Mouse (Mus musculus): ENCODE measurements around the gene Cby1. TPM values are rescaled to one million over a fixed set of nuclear protein-coding genes. Genes with fewer than 3 reads are reported as not detected.

Cby1 gene
- 12.5 and 14.7 TPM in 2 replicates for polyA plus RNA-seq (2012; ENCODE audit: insufficient read depth, insufficient read length, missing spikeins)

- TF ChIP-seq CTCF (IDR thresholded peaks at IDR 0.05; ENCODE audit: low read depth, low read length) (no peak), POLR2A (IDR thresholded peaks at IDR 0.05; ENCODE audit: borderline replicate concordance, low read depth, low read length) (0 out of 2 replicates have a peak, but pooled peaks have one; percentile 20)
- Histone ChIP-seq H3K27ac (ENCODE audit: insufficient read depth, low read depth, low read length) (peak within 1 kb of the TSS; percentile 79), H3K4me1 (ENCODE audit: control insufficient read depth, insufficient read depth, low read length) (peaks cover 4% of the 10 kb centered on the region; the same call in 1 of the 2 replicates), H3K4me3 (ENCODE audit: insufficient read depth, low read length) (peak within 1 kb of the TSS; percentile 67)
These were observed at the start of gene Cby1, which contains the start of gene Fam227a for GRCm38 (mm10) chr15:79658531-79659375. Cby1 (plus strand) TSS chr15:79659199. Fam227a (minus strand) TSS chr15:79658956.

GRCm38 (mm10) chr15:79609226-79609625 lies 49.8 kb upstream of the Cby1 start:
- TF ChIP-seq CTCF (IDR thresholded peaks at IDR 0.05; ENCODE audit: low read depth, low read length): no peak
- TF ChIP-seq POLR2A (IDR thresholded peaks at IDR 0.05; ENCODE audit: borderline replicate concordance, low read depth, low read length): no peak
- H3K27ac ChIP-seq (ENCODE audit: insufficient read depth, low read depth, low read length): no peak overlapping the region
- H3K4me3 ChIP-seq (ENCODE audit: insufficient read depth, low read length): no peak overlapping the region
- H3K4me1 ChIP-seq (ENCODE audit: control insufficient read depth, insufficient read depth, low read length): no peaks in the 10 kb centered on the region

- H3K27ac ChIP-seq (ENCODE audit: insufficient read depth, low read depth, low read length): no peak overlapping the region
- no peak for TF ChIP-seq POLR2A (IDR thresholded peaks at IDR 0.05; ENCODE audit: borderline replicate concordance, low read depth, low read length)
- TF ChIP-seq CTCF (IDR thresholded peaks at IDR 0.05; ENCODE audit: low read depth, low read length): no peak
- no peak overlapping the region for H3K4me3 ChIP-seq (ENCODE audit: insufficient read depth, low read length)
- no peaks in the 10 kb centered on the region for H3K4me1 ChIP-seq (ENCODE audit: control insufficient read depth, insufficient read depth, low read length)
These were observed 43.5 kb upstream of the Cby1 start for GRCm38 (mm10) chr15:79615501-79615900.

GRCm38 (mm10) chr15:79616729-79617128 lies 42.3 kb upstream of the Cby1 start:
- Histone ChIP-seq H3K4me3 (ENCODE audit: insufficient read depth, low read length) (no peak overlapping the region), H3K4me1 (ENCODE audit: control insufficient read depth, insufficient read depth, low read length) (no peaks in the 10 kb centered on the region), H3K27ac (ENCODE audit: insufficient read depth, low read depth, low read length) (no peak overlapping the region)
- TF ChIP-seq POLR2A (IDR thresholded peaks at IDR 0.05; ENCODE audit: borderline replicate concordance, low read depth, low read length) (no peak), CTCF (IDR thresholded peaks at IDR 0.05; ENCODE audit: low read depth, low read length) (no peak)

- TF ChIP-seq CTCF (IDR thresholded peaks at IDR 0.05; ENCODE audit: low read depth, low read length): no peak
- TF ChIP-seq POLR2A (IDR thresholded peaks at IDR 0.05; ENCODE audit: borderline replicate concordance, low read depth, low read length): no peak
- no peak overlapping the region for H3K4me3 ChIP-seq (ENCODE audit: insufficient read depth, low read length)
- no peak overlapping the region for H3K27ac ChIP-seq (ENCODE audit: insufficient read depth, low read depth, low read length)
- no peaks in the 10 kb centered on the region for H3K4me1 ChIP-seq (ENCODE audit: control insufficient read depth, insufficient read depth, low read length)
These were observed 41.9 kb upstream of the Cby1 start for GRCm38 (mm10) chr15:79617135-79617534.

- Histone ChIP-seq H3K4me3 (ENCODE audit: insufficient read depth, low read length) (no peak overlapping the region), H3K4me1 (ENCODE audit: control insufficient read depth, insufficient read depth, low read length) (no peaks in the 10 kb centered on the region), H3K27ac (ENCODE audit: insufficient read depth, low read depth, low read length) (no peak overlapping the region)
- TF ChIP-seq POLR2A (IDR thresholded peaks at IDR 0.05; ENCODE audit: borderline replicate concordance, low read depth, low read length) (no peak), CTCF (IDR thresholded peaks at IDR 0.05; ENCODE audit: low read depth, low read length) (no peak)
These were observed 40.5 kb upstream of the Cby1 start for GRCm38 (mm10) chr15:79618456-79618855.

- Histone ChIP-seq H3K4me3 (ENCODE audit: insufficient read depth, low read length) (no peak overlapping the region), H3K4me1 (ENCODE audit: control insufficient read depth, insufficient read depth, low read length) (no peaks in the 10 kb centered on the region), H3K27ac (ENCODE audit: insufficient read depth, low read depth, low read length) (no peak overlapping the region)
- TF ChIP-seq CTCF (IDR thresholded peaks at IDR 0.05; ENCODE audit: low read depth, low read length) (no peak), POLR2A (IDR thresholded peaks at IDR 0.05; ENCODE audit: borderline replicate concordance, low read depth, low read length) (no peak)
These were observed 39.1 kb upstream of the Cby1 start for GRCm38 (mm10) chr15:79619770-79620414.

- H3K4me3 ChIP-seq (ENCODE audit: insufficient read depth, low read length): no peak overlapping the region
- no peak overlapping the region for H3K27ac ChIP-seq (ENCODE audit: insufficient read depth, low read depth, low read length)
- no peaks in the 10 kb centered on the region for H3K4me1 ChIP-seq (ENCODE audit: control insufficient read depth, insufficient read depth, low read length)
- TF ChIP-seq CTCF (IDR thresholded peaks at IDR 0.05; ENCODE audit: low read depth, low read length) (no peak), POLR2A (IDR thresholded peaks at IDR 0.05; ENCODE audit: borderline replicate concordance, low read depth, low read length) (no peak)
These were observed 28.5 kb upstream of the Cby1 start for GRCm38 (mm10) chr15:79630471-79630870.

GRCm38 (mm10) chr15:79641135-79641817 lies 17.7 kb upstream of the Cby1 start:
- TF ChIP-seq POLR2A (IDR thresholded peaks at IDR 0.05; ENCODE audit: borderline replicate concordance, low read depth, low read length) (no peak), CTCF (IDR thresholded peaks at IDR 0.05; ENCODE audit: low read depth, low read length) (no peak)
- H3K4me1 ChIP-seq (ENCODE audit: control insufficient read depth, insufficient read depth, low read length): peaks cover 9% of the 10 kb centered on the region; the same call in 1 of the 2 replicates
- no peak overlapping the region for H3K27ac ChIP-seq (ENCODE audit: insufficient read depth, low read depth, low read length)
- H3K4me3 ChIP-seq (ENCODE audit: insufficient read depth, low read length): no peak overlapping the region

Measured in bone marrow macrophage, adult 2 months (primary cell).